11 mouse cellular contexts compared by ENCODE assay signal in genomic region chr12:84846594-84847014, GRCm38 (mm10). TPM values are rescaled to one million over a fixed set of nuclear protein-coding genes. Genes with fewer than 3 reads are reported as not detected.
A peak's percentile ranks its signal among the peaks of the same experiment; 100 is the strongest.
DNase-seq lines count a peak whose midpoint lies in the region; ATAC-seq and TF ChIP-seq lines count a peak whose summit lies in the region.
"Had no signal": no experiment of that assay in that cellular context is flagged by ENCODE, and none has a peak within 500 bp of the region (broad histone marks: within the 10 kb centered on the region; RNA-seq: fewer than 3 reads in every experiment).

No protein-coding gene starts in this region.

- H3K79me3 ChIP-seq in C2C12 (ENCODE audit: low read depth) = peaks cover 5% of the 10 kb centered on the region

- peaks cover 19% of the 10 kb centered on the region for H3K79me2 ChIP-seq in C2C12 (ENCODE audit: control insufficient read depth, insufficient read depth)

- no peaks in the 10 kb centered on the region for H3K36me3 ChIP-seq in kidney, adult 2 months (ENCODE audit: control insufficient read depth, insufficient read depth, low read length)
- H3K36me3 ChIP-seq in C2C12 (ENCODE audit: control insufficient read depth, insufficient read depth) = peaks cover 34% of the 10 kb centered on the region
- no peaks in the 10 kb centered on the region for H3K36me3 ChIP-seq in embryonic facial prominence, embryonic 14.5 days (ENCODE audit: control insufficient read depth, insufficient read depth, low read length)
- H3K36me3 ChIP-seq: liver, embryonic 12.5 days; neural tube, embryonic 12.5 days had no signal

- TF ChIP-seq POLR2A in kidney, adult 2 months (IDR thresholded peaks at IDR 0.05; ENCODE audit: low read depth, low read length) = no peak

- H3K9me3 ChIP-seq in embryonic facial prominence, embryonic 14.5 days (ENCODE audit: control insufficient read depth, low read length) = no peaks in the 10 kb centered on the region
- H3K9me3 ChIP-seq: liver, embryonic 12.5 days; neural tube, embryonic 12.5 days had no signal

- intact Hi-C loops in left cerebral cortex, postnatal 14 days (cut with DNase I) = no loop called here

- H3K4me2 ChIP-seq in embryonic facial prominence, embryonic 14.5 days (ENCODE audit: low read depth, low read length) = peak overlapping the region; percentile 7; the same call in 1 of the 2 replicates
- H3K4me2 ChIP-seq: hindbrain, embryonic 14.5 days; liver, embryonic 12.5 days; neural tube, embryonic 12.5 days had no signal

- no peaks in the 10 kb centered on the region for H3K27me3 ChIP-seq in kidney, adult 2 months (replicated peaks; ENCODE audit: control insufficient read depth, insufficient read depth, low read length)
- no peaks in the 10 kb centered on the region for H3K27me3 ChIP-seq in C2C12 (ENCODE audit: control insufficient read depth, insufficient read depth, insufficient read length)
- no peaks in the 10 kb centered on the region for H3K27me3 ChIP-seq in embryonic facial prominence, embryonic 14.5 days (replicated peaks; ENCODE audit: control insufficient read depth, insufficient read depth, low read length)
- H3K27me3 ChIP-seq: neural tube, embryonic 12.5 days had no signal

- H3K4me3 ChIP-seq in kidney, adult 2 months (ENCODE audit: insufficient read depth, low read depth, low read length) = no peak overlapping the region
- H3K4me3 ChIP-seq in C2C12 (ENCODE audit: insufficient read depth, poor library complexity, severe bottlenecking) = no peak overlapping the region
- no peak overlapping the region for H3K4me3 ChIP-seq in embryonic facial prominence, embryonic 14.5 days (ENCODE audit: low read depth, low read length)
- H3K4me3 ChIP-seq: liver, embryonic 12.5 days; neural tube, embryonic 12.5 days had no signal

- WGBS in kidney, adult 2 months = 18% methylated on average over 9 of the region's 9 CpGs
- WGBS in embryonic facial prominence, embryonic 14.5 days = 50% methylated on average over 9 of the region's 9 CpGs

- H3ac ChIP-seq in C2C12 (ENCODE audit: control insufficient read depth, insufficient read length, low read depth) = no peak overlapping the region

- no peak for TF ChIP-seq CTCF in kidney, adult 2 months (conservative IDR thresholded peaks at IDR 0.05; ENCODE audit: insufficient read depth, insufficient read length, low read depth, low read length)
- no peak for TF ChIP-seq CTCF in C2C12 (IDR thresholded peaks at IDR 0.05; ENCODE audit: control insufficient read depth, insufficient read depth, insufficient read length)

- no peak overlapping the region for H3K27ac ChIP-seq in kidney, adult 2 months (ENCODE audit: insufficient read depth, low read depth, low read length)
- peak overlapping the region; percentile 55 for H3K27ac ChIP-seq in embryonic facial prominence, embryonic 14.5 days (replicated peaks; ENCODE audit: low read depth, low read length)
- H3K27ac ChIP-seq: hindbrain, embryonic 14.5 days; liver, embryonic 12.5 days; neural tube, embryonic 12.5 days had no signal

- ATAC-seq in embryonic facial prominence, embryonic 14.5 days (ENCODE audit: low read depth) = no peak
- ATAC-seq: liver, embryonic 12.5 days had no signal

- H3K4me1 ChIP-seq in kidney, adult 2 months (ENCODE audit: control insufficient read depth, insufficient read depth, low read length) = no peaks in the 10 kb centered on the region
- H3K4me1 ChIP-seq in embryonic facial prominence, embryonic 14.5 days (ENCODE audit: control insufficient read depth, insufficient read depth, low read length) = peaks cover 33% of the 10 kb centered on the region

- peak; percentile 19 for DNase-seq in kidney, adult 2 months
- DNase-seq in kidney, adult 18-20 months = no peak
- no peak for DNase-seq in embryonic facial prominence, embryonic 14.5 days (ENCODE audit: low spot score)
- peak; percentile 42 for DNase-seq in lung, postnatal 36 days
- DNase-seq in frontal cortex, postnatal 36 days (ENCODE audit: low spot score in 2 of 2) = no peak
- DNase-seq in left cerebral cortex, postnatal 14 days (ENCODE audit: low spot score in 2 of 2) = no peak
- DNase-seq in layer of hippocampus, postnatal 25 days (ENCODE audit: extremely low spot score in 1 of 2, low spot score in 1 of 2) = no peak

- 0 out of 2 replicates have a peak overlapping the region, but pooled peaks have one; percentile 19 for H3K9ac ChIP-seq in embryonic facial prominence, embryonic 14.5 days (ENCODE audit: low read depth, low read length)
- H3K9ac ChIP-seq: hindbrain, embryonic 14.5 days; liver, embryonic 12.5 days; neural tube, embryonic 12.5 days had no signal

TF ChIP-seq in C2C12, 6 proteins besides CTCF, POLR2A, EP300 and RAD21:
- peak; percentile 79 for TF ChIP-seq FOSL1 (IDR thresholded peaks at IDR 0.05; ENCODE audit: insufficient read depth, low read length, poor library complexity, severe bottlenecking)
- TF ChIP-seq MYOG (IDR thresholded peaks at IDR 0.05; ENCODE audit: control insufficient read depth, extremely low read depth, insufficient read length) = no peak
- peak; percentile 72 for TF ChIP-seq MAX (IDR thresholded peaks at IDR 0.05)
- peak; percentile 43 for TF ChIP-seq USF1 (IDR thresholded peaks at IDR 0.05; ENCODE audit: low read depth)
- peak; percentile 56 for TF ChIP-seq CEBPB (IDR thresholded peaks at IDR 0.05; ENCODE audit: low read depth)
- TF ChIP-seq MYOD1 (IDR thresholded peaks at IDR 0.05; ENCODE audit: control insufficient read depth, insufficient read length, low read depth) = peak; percentile 41

RNA-seq across cellular contexts. Expression of gene Ltbp2, which starts 29.7 kb away (rescaled TPM):
- polyA plus RNA-seq in kidney, adult 2 months (2012; rRNA removed) = 1.5 and 2.2 TPM in 2 replicates
- 49.5 TPM for polyA plus RNA-seq in C2C12 (2012; fragmentation: generic; extraction: Trizol)
- 9.2 and 11.2 TPM in 2 replicates for polyA plus RNA-seq in embryonic facial prominence, embryonic 14.5 days (2014; fragmentation: Nextera tagmentation; extraction: Ambion mirVana)
- total RNA-seq in left cerebral cortex, postnatal 14 days (2021) = 1 to 10 TPM; 1.1 to 1.2 TPM
- total RNA-seq in layer of hippocampus, postnatal 25 days (2021) = under 1 TPM; 0.20 to 0.45 TPM

Comparison
In these comparisons a context has a peak if more than half of its experiments do, and no peak if none do; other contexts are left out.
1. DNase-seq: peak in kidney, adult 2 months (single experiment) and lung, postnatal 36 days (single experiment); none in kidney, adult 18-20 months (single experiment), embryonic facial prominence, embryonic 14.5 days (single experiment), frontal cortex, postnatal 36 days (0 of 2), left cerebral cortex, postnatal 14 days (0 of 2) and layer of hippocampus, postnatal 25 days (0 of 2).